Mouse (Mus musculus): ENCODE data around the gene Cacna2d2.

- no peak for TF ChIP-seq CTCF (IDR thresholded peaks at IDR 0.05; ENCODE audit: low read depth, low read length)
- TF ChIP-seq POLR2A (IDR thresholded peaks at IDR 0.05; ENCODE audit: borderline replicate concordance, low read depth, low read length) = no peak
These were observed 94.1 kb downstream of the Cacna2d2 start for GRCm38 (mm10) chr9:107493511-107493910.
